Mouse (Mus musculus) left cerebral cortex, adult 8-10 months (tissue): ENCODE measurements at regions not wholly inside any gene's neighbourhood (a gene's known extent, or its start where the extent isn't known, plus 50 kb on each side); places are given as distances from the start of the nearest gene placed in this dataset.

Experiments used
- DNase-seq, 2 experiments: peaks; one replicate each; pipeline ENCODE4 v3.0.0; 2022; ENCODE audit warnings: low spot score in 2 of 2

GRCm38 (mm10) chr10:54601993-54602392, 525.6 kb upstream of the Man1a start:
- DNase-seq = no peak

- DNase-seq = no peak
These were observed 518.7 kb upstream of the Man1a start for GRCm38 (mm10) chr10:54595072-54595471.

GRCm38 (mm10) chr10:54558636-54559035, 482.2 kb upstream of the Man1a start:
- DNase-seq = no peak

- DNase-seq = peak; percentile 4 to 24
These were observed 475.5 kb upstream of the Man1a start for GRCm38 (mm10) chr10:54551734-54552397.

GRCm38 (mm10) chr10:54550665-54551064, 474.3 kb upstream of the Man1a start:
- no peak for DNase-seq

GRCm38 (mm10) chr10:54548977-54549376, 472.6 kb upstream of the Man1a start:
- DNase-seq = no peak

GRCm38 (mm10) chr10:54548526-54548925, 472.1 kb upstream of the Man1a start:
- DNase-seq = no peak

GRCm38 (mm10) chr10:54532581-54532980, 456.2 kb upstream of the Man1a start:
- DNase-seq = no peak

- DNase-seq = no peak
These were observed 434.4 kb upstream of the Man1a start for GRCm38 (mm10) chr10:54510776-54511175.

GRCm38 (mm10) chr10:54509766-54510165, 433.4 kb upstream of the Man1a start:
- DNase-seq = no peak
